Mouse (Mus musculus): ENCODE measurements around the gene Gng10. TPM values are rescaled to one million over a fixed set of nuclear protein-coding genes. Genes with fewer than 3 reads are reported as not detected.

Gene Gng10
- polyA plus RNA-seq, 1 experiment, result 11.7 TPM

GRCm38 (mm10) chr4:59043891-59044290 is 9.0 kb downstream of the Gng10 start:
- Histone ChIP-seq H3K36me3 (ENCODE audit: control insufficient read depth, insufficient read depth, low read length) (no peaks in the 10 kb centered on the region; the same call in 1 of the 2 replicates), H3K27me3 (ENCODE audit: control insufficient read depth, insufficient read depth, low read length) (no peaks in the 10 kb centered on the region), H3K4me1 (ENCODE audit: control insufficient read depth, insufficient read depth, low read length) (no peaks in the 10 kb centered on the region), H3K27ac (ENCODE audit: control insufficient read depth, insufficient read depth, low read depth, low read length) (no peak overlapping the region), H3K4me3 (ENCODE audit: control insufficient read depth, low read depth, low read length) (no peak overlapping the region)
- TF ChIP-seq POLR2A (IDR thresholded peaks at IDR 0.05; ENCODE audit: control insufficient read depth, low read depth, low read length), result no peak
- TF ChIP-seq CTCF (IDR thresholded peaks at IDR 0.05; ENCODE audit: control insufficient read depth, insufficient read depth, insufficient replicate concordance, low read depth, low read length), result no peak

GRCm38 (mm10) chr4:59047222-59047621 is 12.3 kb downstream of the Gng10 start:
- no peaks in the 10 kb centered on the region; the same call in 1 of the 2 replicates for H3K36me3 ChIP-seq (ENCODE audit: control insufficient read depth, insufficient read depth, low read length)
- H3K27me3 ChIP-seq (ENCODE audit: control insufficient read depth, insufficient read depth, low read length), result no peaks in the 10 kb centered on the region
- TF ChIP-seq POLR2A (IDR thresholded peaks at IDR 0.05; ENCODE audit: control insufficient read depth, low read depth, low read length), result no peak
- TF ChIP-seq CTCF (IDR thresholded peaks at IDR 0.05; ENCODE audit: control insufficient read depth, insufficient read depth, insufficient replicate concordance, low read depth, low read length), result no peak
- no peak overlapping the region for H3K27ac ChIP-seq (ENCODE audit: control insufficient read depth, insufficient read depth, low read depth, low read length)
- no peaks in the 10 kb centered on the region for H3K4me1 ChIP-seq (ENCODE audit: control insufficient read depth, insufficient read depth, low read length)
- H3K4me3 ChIP-seq (ENCODE audit: control insufficient read depth, low read depth, low read length), result no peak overlapping the region

- Histone ChIP-seq H3K27ac (ENCODE audit: control insufficient read depth, insufficient read depth, low read depth, low read length) (no peak overlapping the region), H3K4me1 (ENCODE audit: control insufficient read depth, insufficient read depth, low read length) (no peaks in the 10 kb centered on the region), H3K27me3 (ENCODE audit: control insufficient read depth, insufficient read depth, low read length) (no peaks in the 10 kb centered on the region), H3K36me3 (ENCODE audit: control insufficient read depth, insufficient read depth, low read length) (no peaks in the 10 kb centered on the region; the same call in 1 of the 2 replicates), H3K4me3 (ENCODE audit: control insufficient read depth, low read depth, low read length) (no peak overlapping the region)
- TF ChIP-seq CTCF (IDR thresholded peaks at IDR 0.05; ENCODE audit: control insufficient read depth, insufficient read depth, insufficient replicate concordance, low read depth, low read length) (no peak), POLR2A (IDR thresholded peaks at IDR 0.05; ENCODE audit: control insufficient read depth, low read depth, low read length) (no peak)
These were observed 16.2 kb downstream of the Gng10 start for GRCm38 (mm10) chr4:59051081-59051480.

GRCm38 (mm10) chr4:59057929-59058328 is 23.0 kb downstream of the Gng10 start:
- TF ChIP-seq POLR2A (IDR thresholded peaks at IDR 0.05; ENCODE audit: control insufficient read depth, low read depth, low read length) (no peak), CTCF (IDR thresholded peaks at IDR 0.05; ENCODE audit: control insufficient read depth, insufficient read depth, insufficient replicate concordance, low read depth, low read length) (no peak)

GRCm38 (mm10) chr4:59062526-59062925 is 27.6 kb downstream of the Gng10 start:
- no peaks in the 10 kb centered on the region for H3K4me1 ChIP-seq (ENCODE audit: control insufficient read depth, insufficient read depth, low read length)
- H3K27me3 ChIP-seq (ENCODE audit: control insufficient read depth, insufficient read depth, low read length), result no peaks in the 10 kb centered on the region
- TF ChIP-seq POLR2A (IDR thresholded peaks at IDR 0.05; ENCODE audit: control insufficient read depth, low read depth, low read length), result no peak
- TF ChIP-seq CTCF (IDR thresholded peaks at IDR 0.05; ENCODE audit: control insufficient read depth, insufficient read depth, insufficient replicate concordance, low read depth, low read length), result no peak
- 0 out of 2 replicates have a peak, but pooled peaks cover 1% of the 10 kb centered on the region for H3K36me3 ChIP-seq (ENCODE audit: control insufficient read depth, insufficient read depth, low read length)
- H3K4me3 ChIP-seq (ENCODE audit: control insufficient read depth, low read depth, low read length), result no peak overlapping the region
- no peak overlapping the region for H3K27ac ChIP-seq (ENCODE audit: control insufficient read depth, insufficient read depth, low read depth, low read length)

More at GRCm38 (mm10) chr4:59057929-59058328, 23.0 kb downstream of the Gng10 start:
- Histone ChIP-seq H3K4me3 (ENCODE audit: control insufficient read depth, low read depth, low read length) (no peak overlapping the region), H3K27me3 (ENCODE audit: control insufficient read depth, insufficient read depth, low read length) (no peaks in the 10 kb centered on the region), H3K27ac (ENCODE audit: control insufficient read depth, insufficient read depth, low read depth, low read length) (no peak overlapping the region), H3K36me3 (ENCODE audit: control insufficient read depth, insufficient read depth, low read length) (0 out of 2 replicates have a peak, but pooled peaks cover 1% of the 10 kb centered on the region), H3K4me1 (ENCODE audit: control insufficient read depth, insufficient read depth, low read length) (no peaks in the 10 kb centered on the region)

- TF ChIP-seq POLR2A (IDR thresholded peaks at IDR 0.05; ENCODE audit: control insufficient read depth, low read depth, low read length), result no peak
- no peak for TF ChIP-seq CTCF (IDR thresholded peaks at IDR 0.05; ENCODE audit: control insufficient read depth, insufficient read depth, insufficient replicate concordance, low read depth, low read length)
- no peak overlapping the region for H3K4me3 ChIP-seq (ENCODE audit: control insufficient read depth, low read depth, low read length)
- no peaks in the 10 kb centered on the region for H3K27me3 ChIP-seq (ENCODE audit: control insufficient read depth, insufficient read depth, low read length)
- H3K27ac ChIP-seq (ENCODE audit: control insufficient read depth, insufficient read depth, low read depth, low read length), result no peak overlapping the region
- no peaks in the 10 kb centered on the region for H3K4me1 ChIP-seq (ENCODE audit: control insufficient read depth, insufficient read depth, low read length)
- H3K36me3 ChIP-seq (ENCODE audit: control insufficient read depth, insufficient read depth, low read length), result peaks cover 1% of the 10 kb centered on the region; the same call in 1 of the 2 replicates
These were observed 34.4 kb downstream of the Gng10 start for GRCm38 (mm10) chr4:59069276-59069675.

DNA sequence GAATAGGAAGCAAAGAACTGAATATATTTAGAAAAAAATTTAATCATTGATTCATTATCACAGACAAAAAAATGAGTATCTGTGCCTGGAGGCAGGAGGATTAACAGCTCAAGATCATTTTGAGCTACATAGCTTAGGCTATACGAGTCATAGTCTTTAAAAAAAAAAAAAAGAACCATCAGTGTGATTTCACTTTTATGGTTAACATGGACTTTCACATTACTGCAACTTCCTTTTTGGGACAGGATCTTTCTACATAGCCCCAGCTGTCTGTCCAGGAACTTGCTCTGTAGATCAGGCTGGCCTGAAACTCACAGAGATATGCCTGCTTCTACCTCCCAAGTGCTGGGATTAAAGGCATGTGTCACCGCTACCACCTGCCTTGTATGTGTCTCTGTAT is 48.5 kb downstream of the Gng10 start:
- no peak overlapping the region for H3K27ac ChIP-seq (ENCODE audit: control insufficient read depth, insufficient read depth, low read depth, low read length)
- H3K27me3 ChIP-seq (ENCODE audit: control insufficient read depth, insufficient read depth, low read length), result no peaks in the 10 kb centered on the region
- no peak for TF ChIP-seq POLR2A (IDR thresholded peaks at IDR 0.05; ENCODE audit: control insufficient read depth, low read depth, low read length)
- no peak for TF ChIP-seq CTCF (IDR thresholded peaks at IDR 0.05; ENCODE audit: control insufficient read depth, insufficient read depth, insufficient replicate concordance, low read depth, low read length)
- H3K36me3 ChIP-seq (ENCODE audit: control insufficient read depth, insufficient read depth, low read length), result no peaks in the 10 kb centered on the region; the same call in 1 of the 2 replicates
- H3K4me3 ChIP-seq (ENCODE audit: control insufficient read depth, low read depth, low read length), result no peak overlapping the region
- no peaks in the 10 kb centered on the region for H3K4me1 ChIP-seq (ENCODE audit: control insufficient read depth, insufficient read depth, low read length)

Measured in testis, adult 2 months (tissue).